Mouse (Mus musculus) bone marrow macrophage, adult 2 months (primary cell): ENCODE data around the gene B3gntl1.

Source experiments
- CTCF ChIP-seq: IDR thresholded peaks from 2 replicates; pipeline ENCODE4 v1.5.1; 2012; ENCODE audit warnings: low read depth, mild to moderate bottlenecking, low read length, moderate library complexity
- POLR2A ChIP-seq: IDR thresholded peaks from 2 replicates; pipeline ENCODE4 v1.6.1; 2012; ENCODE audit warnings: mild to moderate bottlenecking, low read depth, low read length, borderline replicate concordance

DNA sequence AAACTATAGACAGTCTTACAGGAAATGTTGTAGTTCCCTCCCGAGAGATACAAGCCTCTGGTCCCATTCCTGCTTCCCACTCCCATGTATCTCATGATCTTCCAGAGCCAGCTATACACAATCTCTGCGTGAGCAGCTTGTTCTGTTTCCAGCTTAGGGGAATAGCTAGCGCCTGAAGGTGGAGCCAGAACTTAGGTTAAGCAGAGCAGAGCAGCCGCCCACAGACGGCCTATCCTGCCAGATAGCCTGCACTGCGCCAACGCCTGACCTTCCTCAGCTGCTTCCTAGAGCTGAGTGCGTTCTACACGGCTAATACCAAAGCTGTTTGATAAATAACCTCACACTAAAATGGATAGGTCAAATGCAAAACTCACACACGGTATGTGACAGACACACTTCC lies 23.1 kb downstream of the B3gntl1 start:
- TF ChIP-seq CTCF (no peak), POLR2A (no peak)
